Mouse (Mus musculus) bone marrow, adult 2 months (tissue): ENCODE data around the gene Casc3. TPM values are rescaled to one million over a fixed set of nuclear protein-coding genes. Genes with fewer than 3 reads are reported as not detected.

Source experiments
- H3K27ac ChIP-seq: fragments of 200-500 bp; 2 replicates; pipeline ENCODE4 v1.5.1; 2012; ENCODE audit warnings: low read depth, mild to moderate bottlenecking, control low read depth, inconsistent platforms, low read length; ENCODE audit not compliant: control insufficient read depth, poor library complexity, insufficient read depth
- H3K4me1 ChIP-seq: fragments of 200-500 bp; 2 replicates; pipeline ENCODE4 v1.6.1; 2011; ENCODE audit warnings: low read length; ENCODE audit not compliant: control insufficient read depth, insufficient read depth
- H3K4me3 ChIP-seq: fragments of 200-500 bp; replicated peaks from 2 replicates; pipeline ENCODE3; 2011; ENCODE audit warnings: mild to moderate bottlenecking, low read depth, low read length, control low read depth; ENCODE audit not compliant: control insufficient read depth
- CTCF ChIP-seq: fragments of 200-500 bp; IDR thresholded peaks from 2 replicates; pipeline ENCODE4 v1.5.1; 2011; ENCODE audit warnings: low read length, control low read depth; ENCODE audit not compliant: control insufficient read depth, insufficient read depth
- POLR2A ChIP-seq: fragments of 200-500 bp; IDR thresholded peaks from 2 replicates; pipeline ENCODE4 v1.6.1; 2011; ENCODE audit warnings: low read depth, mild to moderate bottlenecking, control low read depth, low read length, borderline replicate concordance; ENCODE audit not compliant: control insufficient read depth
- WGBS: fragments of 180-500 bp; shearing (Covaris S2); methylation state at CpG from one replicate; pipeline ENCODE4 v1.1.7; 2018; 5-methylcytosine and 5-hydroxymethylcytosine counted together
- polyA plus RNA-seq: library from polyadenylated mRNA; stranded (reverse); fragments of >200 nt; gene quantifications from 2 replicates; pipeline ENCODE4 v1.2.4, GENCODE M21; 2011; ENCODE audit warnings: low replicate concordance; ENCODE audit not compliant: missing spikeins, insufficient read depth, insufficient read length

Gene Casc3
- polyA plus RNA-seq, 1 experiment = 38.5 TPM

GRCm38 (mm10) chr11:98785214-98785613 is 19.5 kb upstream of the Casc3 start:
- no peak for TF ChIP-seq CTCF
- WGBS = 72% methylated on average over 10 of the region's 10 CpGs
- Histone ChIP-seq H3K4me1 (peaks cover 3% of the 10 kb centered on the region; the same call in 1 of the 2 replicates), H3K4me3 (no peak overlapping the region), H3K27ac (no peak overlapping the region)

- H3K4me3 ChIP-seq = no peak overlapping the region
- 2% methylated on average over 12 of the region's 12 CpGs for WGBS
- H3K27ac ChIP-seq = no peak overlapping the region
Measured at GRCm38 (mm10) chr11:98785772-98786281, 18.9 kb upstream of the Casc3 start.

GRCm38 (mm10) chr11:98786359-98787214 is 18.1 kb upstream of the Casc3 start:
- Histone ChIP-seq H3K4me1 (peaks cover 3% of the 10 kb centered on the region; the same call in 1 of the 2 replicates), H3K27ac (no peak overlapping the region; the same call in 1 of the 2 replicates), H3K4me3 (no peak overlapping the region)
- under 1% methylated on average over 15 of the region's 15 CpGs for WGBS
- no peak for TF ChIP-seq POLR2A
- TF ChIP-seq CTCF = peak; percentile 79

More at GRCm38 (mm10) chr11:98785772-98786281, 18.9 kb upstream of the Casc3 start:
- peaks cover 3% of the 10 kb centered on the region; the same call in 1 of the 2 replicates for H3K4me1 ChIP-seq
- no peak for TF ChIP-seq POLR2A
- peak; percentile 46; the same call in 1 of the 2 replicates for TF ChIP-seq CTCF

GRCm38 (mm10) chr11:98787229-98787628 is 17.5 kb upstream of the Casc3 start:
- Histone ChIP-seq H3K27ac (no peak overlapping the region), H3K4me1 (peaks cover 3% of the 10 kb centered on the region; the same call in 1 of the 2 replicates)
- 48% methylated on average over 7 of the region's 7 CpGs for WGBS

GRCm38 (mm10) chr11:98787691-98788090 is 17.0 kb upstream of the Casc3 start:
- no peak overlapping the region for H3K27ac ChIP-seq
- peaks cover 3% of the 10 kb centered on the region; the same call in 1 of the 2 replicates for H3K4me1 ChIP-seq
- H3K4me3 ChIP-seq = no peak overlapping the region
- WGBS = 85% methylated on average over 1 of the region's 1 CpGs
- no peak for TF ChIP-seq CTCF
- TF ChIP-seq POLR2A = no peak

More at GRCm38 (mm10) chr11:98787229-98787628, 17.5 kb upstream of the Casc3 start:
- H3K4me3 ChIP-seq = no peak overlapping the region
- TF ChIP-seq CTCF = no peak
- TF ChIP-seq POLR2A = no peak

GRCm38 (mm10) chr11:98788139-98788538 is 16.6 kb upstream of the Casc3 start:
- 88% methylated on average over 5 of the region's 5 CpGs for WGBS
- no peak overlapping the region for H3K4me3 ChIP-seq

GRCm38 (mm10) chr11:98788550-98789218 is 16.0 kb upstream of the Casc3 start:
- H3K4me1 ChIP-seq = peaks cover 3% of the 10 kb centered on the region; the same call in 1 of the 2 replicates
- peak overlapping the region; percentile 22; the same call in 1 of the 2 replicates for H3K27ac ChIP-seq
- no peak overlapping the region for H3K4me3 ChIP-seq
- TF ChIP-seq POLR2A = no peak
- peak; percentile 86 for TF ChIP-seq CTCF
- 2% methylated on average over 18 of the region's 18 CpGs for WGBS

More at GRCm38 (mm10) chr11:98788139-98788538, 16.6 kb upstream of the Casc3 start:
- no peak for TF ChIP-seq POLR2A
- no peak for TF ChIP-seq CTCF
- Histone ChIP-seq H3K4me1 (peaks cover 3% of the 10 kb centered on the region; the same call in 1 of the 2 replicates), H3K27ac (no peak overlapping the region)

GRCm38 (mm10) chr11:98789219-98789807 is 15.4 kb upstream of the Casc3 start:
- Histone ChIP-seq H3K4me1 (peaks cover 3% of the 10 kb centered on the region; the same call in 1 of the 2 replicates), H3K27ac (no peak overlapping the region), H3K4me3 (peak overlapping the region; percentile 62)
- TF ChIP-seq CTCF = no peak
- peak; percentile 50; the same call in 1 of the 2 replicates for TF ChIP-seq POLR2A
- 1% methylated on average over 25 of the region's 25 CpGs for WGBS
